Mouse (Mus musculus): ENCODE measurements at regions not wholly inside any gene's neighbourhood (a gene's known extent, or its start where the extent isn't known, plus 50 kb on each side); places are given as distances from the start of the nearest gene placed in this dataset.

- peak; percentile 93 for DNase-seq
Observed at GRCm38 (mm10) chr14:120146908-120147770, 104.9 kb upstream of the Oxgr1 start.

- DNase-seq: no peak
Observed at GRCm38 (mm10) chr14:120148803-120149202, 106.6 kb upstream of the Oxgr1 start.

- no peak for DNase-seq
Observed at GRCm38 (mm10) chr14:120149341-120149741, 107.1 kb upstream of the Oxgr1 start.

- no peak for DNase-seq
Observed at GRCm38 (mm10) chr14:120150589-120150988, 108.4 kb upstream of the Oxgr1 start.

GRCm38 (mm10) chr14:120154413-120154812 lies 112.2 kb upstream of the Oxgr1 start:
- no peak for DNase-seq

- DNase-seq: no peak
Observed at GRCm38 (mm10) chr14:120164184-120164583, 111.3 kb upstream of the Mbnl2 start.

- DNase-seq: no peak
Observed at GRCm38 (mm10) chr14:120165496-120166045, 109.9 kb upstream of the Mbnl2 start.

GRCm38 (mm10) chr14:120170733-120171132 lies 104.7 kb upstream of the Mbnl2 start:
- DNase-seq: peak; percentile 34

- DNase-seq: peak; percentile 85
Observed at GRCm38 (mm10) chr14:120172058-120172457, 103.4 kb upstream of the Mbnl2 start.

- DNase-seq: peak; percentile 59
Observed at GRCm38 (mm10) chr14:120172844-120173243, 102.6 kb upstream of the Mbnl2 start.

GRCm38 (mm10) chr14:120174615-120175014 lies 100.9 kb upstream of the Mbnl2 start:
- DNase-seq: peak; percentile 28

GRCm38 (mm10) chr14:120195218-120195617 lies 80.3 kb upstream of the Mbnl2 start:
- peak; percentile 15 for DNase-seq

- no peak for DNase-seq
Observed at GRCm38 (mm10) chr14:120211741-120212140, 63.7 kb upstream of the Mbnl2 start.

GRCm38 (mm10) chr14:120212626-120213025 lies 62.8 kb upstream of the Mbnl2 start:
- no peak for DNase-seq

- no peak for DNase-seq
Observed at GRCm38 (mm10) chr14:120219224-120219623, 56.2 kb upstream of the Mbnl2 start.

- DNase-seq: no peak
Observed at GRCm38 (mm10) chr14:120223528-120224201, 51.8 kb upstream of the Mbnl2 start.

GRCm38 (mm10) chr14:120224202-120224846 lies 51.1 kb upstream of the Mbnl2 start:
- no peak for DNase-seq

- DNase-seq: no peak
Observed at GRCm38 (mm10) chr14:120225657-120226056, 49.8 kb upstream of the Mbnl2 start.

Measured in heart, adult 11 months (tissue).